ENCODE assay signal across 20 mouse cellular contexts in genomic region chr2:173605713-173606414, GRCm38 (mm10). TPM values are rescaled to one million over a fixed set of nuclear protein-coding genes. Genes with fewer than 3 reads are reported as not detected.
DNase-seq lines count a peak whose midpoint lies in the region; ATAC-seq and TF ChIP-seq lines count a peak whose summit lies in the region.
"Had no signal": no experiment of that assay in that cellular context is flagged by ENCODE, and none has a peak within 500 bp of the region (broad histone marks: within the 10 kb centered on the region; RNA-seq: fewer than 3 reads in every experiment).

No protein-coding gene starts in this region.

- H3K4me3 ChIP-seq in heart, embryonic 11.5 days (ENCODE audit: low read depth, low read length) = no peak overlapping the region
- no peak overlapping the region for H3K4me3 ChIP-seq in forebrain, postnatal 0 days (ENCODE audit: low read depth, low read length)
- H3K4me3 ChIP-seq in midbrain, embryonic 12.5 days = no peak overlapping the region
- H3K4me3 ChIP-seq in neural tube, embryonic 14.5 days (ENCODE audit: low read depth, low read length) = no peak overlapping the region
- H3K4me3 ChIP-seq: embryonic facial prominence, embryonic 15.5 days; heart, adult 2 months; liver, embryonic 15.5 days had no signal

- H3K4me1 ChIP-seq in heart, embryonic 11.5 days (ENCODE audit: control insufficient read depth, insufficient read depth, low read length) = no peaks in the 10 kb centered on the region
- H3K4me1 ChIP-seq in forebrain, postnatal 0 days (ENCODE audit: insufficient read depth) = no peaks in the 10 kb centered on the region; the same call in 1 of the 2 replicates
- H3K4me1 ChIP-seq in midbrain, embryonic 12.5 days = peaks cover 14% of the 10 kb centered on the region
- peaks cover 15% of the 10 kb centered on the region for H3K4me1 ChIP-seq in neural tube, embryonic 14.5 days (ENCODE audit: control insufficient read depth, insufficient read depth, low read length)
- H3K4me1 ChIP-seq: liver, embryonic 15.5 days had no signal

- no peak overlapping the region for H3K4me2 ChIP-seq in heart, embryonic 11.5 days
- no peak overlapping the region for H3K4me2 ChIP-seq in forebrain, postnatal 0 days (ENCODE audit: low read depth)
- H3K4me2 ChIP-seq in midbrain, embryonic 12.5 days (replicated peaks) = no peak overlapping the region
- no peak overlapping the region for H3K4me2 ChIP-seq in neural tube, embryonic 14.5 days (ENCODE audit: low read depth, low read length)
- H3K4me2 ChIP-seq: embryonic facial prominence, embryonic 15.5 days; liver, embryonic 15.5 days had no signal

- peaks cover 3% of the 10 kb centered on the region for H3K36me3 ChIP-seq in heart, embryonic 11.5 days (ENCODE audit: control insufficient read depth, insufficient read depth, low read length)
- no peaks in the 10 kb centered on the region for H3K36me3 ChIP-seq in forebrain, postnatal 0 days (ENCODE audit: insufficient read depth)
- H3K36me3 ChIP-seq in midbrain, embryonic 12.5 days = peaks cover 3% of the 10 kb centered on the region; the same call in 1 of the 2 replicates
- no peaks in the 10 kb centered on the region for H3K36me3 ChIP-seq in neural tube, embryonic 14.5 days (ENCODE audit: control insufficient read depth, insufficient read depth, low read length)
- H3K36me3 ChIP-seq: liver, embryonic 15.5 days had no signal

- no peaks in the 10 kb centered on the region for H3K9me3 ChIP-seq in heart, embryonic 11.5 days (replicated peaks; ENCODE audit: control insufficient read depth, low read length)
- no peaks in the 10 kb centered on the region for H3K9me3 ChIP-seq in forebrain, postnatal 0 days (ENCODE audit: low read length)
- no peaks in the 10 kb centered on the region for H3K9me3 ChIP-seq in midbrain, embryonic 12.5 days
- no peaks in the 10 kb centered on the region for H3K9me3 ChIP-seq in neural tube, embryonic 14.5 days (ENCODE audit: control insufficient read depth, low read length)
- H3K9me3 ChIP-seq: embryonic facial prominence, embryonic 15.5 days; liver, embryonic 15.5 days had no signal

- no peak overlapping the region for H3K27ac ChIP-seq in heart, embryonic 11.5 days (ENCODE audit: low read depth, low read length)
- H3K27ac ChIP-seq in forebrain, postnatal 0 days (ENCODE audit: low read depth, low read length) = no peak overlapping the region
- H3K27ac ChIP-seq in midbrain, embryonic 12.5 days (replicated peaks) = peak overlapping the region; percentile 62
- H3K27ac ChIP-seq in neural tube, embryonic 14.5 days (ENCODE audit: low read depth, low read length) = peak overlapping the region; percentile 44; the same call in 1 of the 2 replicates
- H3K27ac ChIP-seq: embryonic facial prominence, embryonic 15.5 days; heart, adult 2 months; liver, embryonic 15.5 days had no signal

- peak; percentile 86 for DNase-seq in heart, adult 11 months
- no peak for DNase-seq in forebrain, postnatal 0 days
- DNase-seq in frontal cortex, postnatal 25 days (ENCODE audit: low spot score in 2 of 2) = no peak
- DNase-seq in ovary, adult 18-20 months (ENCODE audit: low spot score) = no peak
- DNase-seq: adrenal gland, postnatal 36 days; heart, adult 2 months; heart, postnatal 10 days; kidney, adult 18-20 months; kidney, postnatal 4 days; layer of hippocampus, postnatal 36 days had no signal

- WGBS in heart, embryonic 11.5 days (ENCODE audit: insufficient replicate concordance) = 81% methylated on average over 12 of the region's 12 CpGs
- 33% methylated on average over 12 of the region's 12 CpGs for WGBS in forebrain, postnatal 0 days
- WGBS in midbrain, embryonic 12.5 days = 66% methylated on average over 12 of the region's 12 CpGs
- 26% methylated on average over 12 of the region's 12 CpGs for WGBS in neural tube, embryonic 14.5 days

- no peaks in the 10 kb centered on the region for H3K27me3 ChIP-seq in heart, embryonic 11.5 days (ENCODE audit: control insufficient read depth, insufficient read depth, low read length)
- no peaks in the 10 kb centered on the region for H3K27me3 ChIP-seq in forebrain, postnatal 0 days (ENCODE audit: insufficient read depth, low read length)
- H3K27me3 ChIP-seq in midbrain, embryonic 12.5 days = no peaks in the 10 kb centered on the region
- H3K27me3 ChIP-seq in neural tube, embryonic 14.5 days (ENCODE audit: control insufficient read depth, insufficient read depth, low read length) = no peaks in the 10 kb centered on the region
- H3K27me3 ChIP-seq: embryonic facial prominence, embryonic 15.5 days; liver, embryonic 15.5 days had no signal

- TF ChIP-seq CTCF in forebrain, postnatal 0 days (IDR thresholded peaks at IDR 0.05; ENCODE audit: low read depth) = no peak

- no peak for ATAC-seq in heart, embryonic 11.5 days (replicated peaks; ENCODE audit: insufficient number of reproducible peaks, low FRiP score, low TSS enrichment)
- ATAC-seq in forebrain, postnatal 0 days = peak; percentile 36
- ATAC-seq in midbrain, embryonic 12.5 days (ENCODE audit: low FRiP score, low read depth) = peak; percentile 85
- ATAC-seq in neural tube, embryonic 14.5 days (ENCODE audit: low read depth) = peak; percentile 68
- ATAC-seq in inflammation-experienced regulatory T-cells, adult 6 months = no peak

- no peak overlapping the region for H3K9ac ChIP-seq in heart, embryonic 11.5 days (ENCODE audit: low read depth, low read length)
- H3K9ac ChIP-seq in forebrain, postnatal 0 days = no peak overlapping the region
- no peak overlapping the region for H3K9ac ChIP-seq in midbrain, embryonic 12.5 days (replicated peaks)
- H3K9ac ChIP-seq in neural tube, embryonic 14.5 days (replicated peaks; ENCODE audit: low read depth, low read length) = no peak overlapping the region
- H3K9ac ChIP-seq: embryonic facial prominence, embryonic 15.5 days; liver, embryonic 15.5 days had no signal

RNA-seq across cellular contexts. Expression of gene Ankrd60, which starts 27.7 kb away (rescaled TPM):
- not detected in 2 replicates for polyA plus RNA-seq in heart, embryonic 11.5 days (2014; fragmentation: Nextera tagmentation; extraction: Ambion mirVana)
- not detected in 2 replicates for total RNA-seq in forebrain, postnatal 0 days (2014; rRNA removed)
- polyA plus RNA-seq in forebrain, postnatal 0 days (2015; fragmentation: Nextera tagmentation; extraction: Ambion mirVana) = not detected in 2 replicates
- not detected in 2 replicates for polyA plus RNA-seq in midbrain, embryonic 12.5 days (2016; fragmentation: Nextera tagmentation; extraction: Ambion mirVana)
- polyA plus RNA-seq in neural tube, embryonic 14.5 days (2014; fragmentation: Nextera tagmentation; extraction: Ambion mirVana) = not detected in 2 replicates
- not detected for polyA plus RNA-seq in inflammation-experienced regulatory T-cells, adult 6 months (2017; shearing (Covaris generic))
- total RNA-seq: adrenal gland, postnatal 36 days; heart, adult 2 months; heart, postnatal 10 days; layer of hippocampus, postnatal 36 days; neutrophil, adult 5-6 weeks had no signal
- polyA plus RNA-seq: embryonic facial prominence, embryonic 15.5 days; frontal cortex, adult 2 months; heart, adult 2 months; limb, embryonic 11.5 days; liver, embryonic 15.5 days; urinary bladder, adult 2 months had no signal

RNA-seq across cellular contexts. Expression of gene Rab22a, which starts 53.7 kb away (rescaled TPM):
- 30.6 and 31.8 TPM in 2 replicates for polyA plus RNA-seq in heart, embryonic 11.5 days (2014; fragmentation: Nextera tagmentation; extraction: Ambion mirVana)
- 20.4 and 23.0 TPM in 2 replicates for total RNA-seq in forebrain, postnatal 0 days (2014; rRNA removed)
- polyA plus RNA-seq in forebrain, postnatal 0 days (2015; fragmentation: Nextera tagmentation; extraction: Ambion mirVana) = 33.4 and 37.0 TPM in 2 replicates
- polyA plus RNA-seq in midbrain, embryonic 12.5 days (2016; fragmentation: Nextera tagmentation; extraction: Ambion mirVana) = 41.4 and 42.5 TPM in 2 replicates
- polyA plus RNA-seq in neural tube, embryonic 14.5 days (2014; fragmentation: Nextera tagmentation; extraction: Ambion mirVana) = 35.5 and 38.4 TPM in 2 replicates
- polyA plus RNA-seq in inflammation-experienced regulatory T-cells, adult 6 months (2017; shearing (Covaris generic)) = 1 to 10 TPM; 5.6 to 8.7 (median 8.6) TPM

Comparison
In these comparisons a context has a peak if more than half of its experiments do, and no peak if none do; other contexts are left out.
1. ATAC-seq: peak in forebrain, postnatal 0 days (single experiment), midbrain, embryonic 12.5 days (single experiment) and neural tube, embryonic 14.5 days (single experiment); none in heart, embryonic 11.5 days (single experiment) and inflammation-experienced regulatory T-cells, adult 6 months (single experiment).
2. H3K27ac ChIP-seq: peak in midbrain, embryonic 12.5 days (single experiment) and neural tube, embryonic 14.5 days (single experiment); none in heart, embryonic 11.5 days (single experiment) and forebrain, postnatal 0 days (single experiment).